Mouse (Mus musculus): ENCODE measurements around the gene Ercc6l2. TPM values are rescaled to one million over a fixed set of nuclear protein-coding genes. Genes with fewer than 3 reads are reported as not detected.
"Not testable (repeated sequence)": the region's sequence is repeated elsewhere in the genome, so short reads cannot be mapped to it uniquely, and the experiment has no call there.

The Ercc6l2 gene
- polyA plus RNA-seq, 1 experiment from 2014 or later, result 25.6 TPM

GRCm38 (mm10) chr13:63916568-63916967 is 101.5 kb downstream of the Ercc6l2 start:
- Histone ChIP-seq H3K4me3 (ENCODE audit: low read depth, low read length) (no peak overlapping the region), H3K4me2 (ENCODE audit: low read depth, low read length) (no peak overlapping the region), H3K27me3 (replicated peaks; ENCODE audit: control insufficient read depth, insufficient read depth, low read length) (no peaks in the 10 kb centered on the region), H3K9ac (ENCODE audit: low read depth, low read length) (no peak overlapping the region), H3K27ac (replicated peaks; ENCODE audit: low read depth, low read length) (peak overlapping the region; percentile 85), H3K36me3 (ENCODE audit: control insufficient read depth, insufficient read depth, low read length) (no peaks in the 10 kb centered on the region), H3K4me1 (ENCODE audit: control insufficient read depth, insufficient read depth, low read length) (peaks cover 47% of the 10 kb centered on the region), H3K9me3 (ENCODE audit: control insufficient read depth, low read length) (peaks cover 3% of the 10 kb centered on the region; the same call in 1 of the 2 replicates)
- ATAC-seq (ENCODE audit: low read depth) (no peak), DNase-seq (ENCODE audit: low spot score) (no peak)
- 86% methylated on average over 8 of the region's 8 CpGs for WGBS

DNA sequence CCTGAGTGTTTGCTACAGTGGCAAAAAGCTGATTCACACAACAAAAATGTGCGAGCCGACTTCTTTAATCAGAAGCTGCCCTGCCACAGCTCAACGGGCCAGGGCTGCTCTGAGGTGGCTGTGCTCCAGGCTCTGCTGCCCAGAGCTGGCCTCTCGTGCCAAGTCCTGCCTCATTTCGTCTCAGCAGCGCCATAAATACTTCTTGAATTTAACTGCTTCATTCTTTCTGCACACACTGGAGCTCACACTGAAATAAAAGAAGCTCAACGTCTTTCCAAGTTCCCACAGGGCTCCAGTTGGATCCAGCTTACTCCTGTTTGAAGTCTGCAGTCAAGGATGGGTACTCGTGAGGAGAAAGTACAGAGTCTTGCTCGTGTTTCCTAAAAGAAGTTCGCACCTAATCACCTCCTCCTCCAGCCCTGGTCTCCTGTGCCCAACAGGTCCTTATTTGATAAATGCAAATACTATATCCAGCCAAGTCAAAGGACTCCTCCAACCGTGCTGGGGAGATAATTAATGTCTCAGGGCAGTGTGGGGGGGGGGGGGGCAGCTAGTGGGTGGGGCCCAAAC is 102.2 kb downstream of the Ercc6l2 start:
- H3K4me1 ChIP-seq (ENCODE audit: control insufficient read depth, insufficient read depth, low read length), result peaks cover 40% of the 10 kb centered on the region
- 18% methylated on average over 11 of the region's 11 CpGs for WGBS

GRCm38 (mm10) chr13:63917776-63918621 is 103.0 kb downstream of the Ercc6l2 start:
- 10% methylated on average over 10 of the region's 11 CpGs for WGBS
- peaks cover 9% of the 10 kb centered on the region; the same call in 1 of the 2 replicates for H3K9me3 ChIP-seq (ENCODE audit: control insufficient read depth, low read length)

More for the DNA sequence above, 102.2 kb downstream of the Ercc6l2 start:
- DNase-seq (ENCODE audit: low spot score) (peak; percentile 90), ATAC-seq (ENCODE audit: low read depth) (peak; percentile 86)
- peaks cover 9% of the 10 kb centered on the region; the same call in 1 of the 2 replicates for H3K9me3 ChIP-seq (ENCODE audit: control insufficient read depth, low read length)
- no peak overlapping the region for H3K4me3 ChIP-seq (ENCODE audit: low read depth, low read length)
- peak overlapping the region; percentile 29 for H3K4me2 ChIP-seq (ENCODE audit: low read depth, low read length)
- no peaks in the 10 kb centered on the region for H3K36me3 ChIP-seq (ENCODE audit: control insufficient read depth, insufficient read depth, low read length)
- H3K27ac ChIP-seq (replicated peaks; ENCODE audit: low read depth, low read length), result peak overlapping the region; percentile 85
- 0 out of 2 replicates have a peak overlapping the region, but pooled peaks have one; percentile 28 for H3K9ac ChIP-seq (ENCODE audit: low read depth, low read length)
- no peaks in the 10 kb centered on the region for H3K27me3 ChIP-seq (replicated peaks; ENCODE audit: control insufficient read depth, insufficient read depth, low read length)

GRCm38 (mm10) chr13:63918733-63919422 is 103.8 kb downstream of the Ercc6l2 start:
- no peak overlapping the region for H3K4me3 ChIP-seq (ENCODE audit: low read depth, low read length)
- peak overlapping the region; percentile 27 for H3K4me2 ChIP-seq (ENCODE audit: low read depth, low read length)
- H3K27ac ChIP-seq (replicated peaks; ENCODE audit: low read depth, low read length), result peak overlapping the region; percentile 85
- peaks cover 40% of the 10 kb centered on the region for H3K4me1 ChIP-seq (ENCODE audit: control insufficient read depth, insufficient read depth, low read length)
- 34% methylated on average over 15 of the region's 18 CpGs for WGBS
- H3K27me3 ChIP-seq (replicated peaks; ENCODE audit: control insufficient read depth, insufficient read depth, low read length), result no peaks in the 10 kb centered on the region
- H3K36me3 ChIP-seq (ENCODE audit: control insufficient read depth, insufficient read depth, low read length), result no peaks in the 10 kb centered on the region
- ATAC-seq (ENCODE audit: low read depth), result peak; percentile 24; the same call in 1 of the 2 replicates
- H3K9me3 ChIP-seq (ENCODE audit: control insufficient read depth, low read length), result peaks cover 9% of the 10 kb centered on the region; the same call in 1 of the 2 replicates
- H3K9ac ChIP-seq (ENCODE audit: low read depth, low read length), result peak overlapping the region; percentile 46
- DNase-seq (ENCODE audit: low spot score), result peak; percentile 50

More at GRCm38 (mm10) chr13:63917776-63918621, 103.0 kb downstream of the Ercc6l2 start:
- Histone ChIP-seq H3K27ac (replicated peaks; ENCODE audit: low read depth, low read length) (peak overlapping the region; percentile 85), H3K4me1 (ENCODE audit: control insufficient read depth, insufficient read depth, low read length) (peaks cover 40% of the 10 kb centered on the region), H3K4me3 (ENCODE audit: low read depth, low read length) (no peak overlapping the region), H3K4me2 (ENCODE audit: low read depth, low read length) (peak overlapping the region; percentile 29), H3K27me3 (replicated peaks; ENCODE audit: control insufficient read depth, insufficient read depth, low read length) (no peaks in the 10 kb centered on the region), H3K36me3 (ENCODE audit: control insufficient read depth, insufficient read depth, low read length) (no peaks in the 10 kb centered on the region), H3K9ac (ENCODE audit: low read depth, low read length) (peak overlapping the region; percentile 46; the same call in 1 of the 2 replicates)
- ATAC-seq (ENCODE audit: low read depth) (peak; percentile 79), DNase-seq (ENCODE audit: low spot score) (peak; percentile 94)

GRCm38 (mm10) chr13:63924036-63924435 is 109.0 kb downstream of the Ercc6l2 start:
- not testable (repeated sequence) for ATAC-seq (ENCODE audit: low read depth); H3K36me3 ChIP-seq (ENCODE audit: control insufficient read depth, insufficient read depth, low read length); H3K9ac ChIP-seq (ENCODE audit: low read depth, low read length); H3K27me3 ChIP-seq (replicated peaks; ENCODE audit: control insufficient read depth, insufficient read depth, low read length); H3K27ac ChIP-seq (replicated peaks; ENCODE audit: low read depth, low read length); DNase-seq (ENCODE audit: low spot score); H3K4me3 ChIP-seq (ENCODE audit: low read depth, low read length); H3K4me1 ChIP-seq (ENCODE audit: control insufficient read depth, insufficient read depth, low read length); H3K4me2 ChIP-seq (ENCODE audit: low read depth, low read length); H3K9me3 ChIP-seq (ENCODE audit: control insufficient read depth, low read length)
- WGBS, result 86% methylated on average over 1 of the region's 6 CpGs

DNA sequence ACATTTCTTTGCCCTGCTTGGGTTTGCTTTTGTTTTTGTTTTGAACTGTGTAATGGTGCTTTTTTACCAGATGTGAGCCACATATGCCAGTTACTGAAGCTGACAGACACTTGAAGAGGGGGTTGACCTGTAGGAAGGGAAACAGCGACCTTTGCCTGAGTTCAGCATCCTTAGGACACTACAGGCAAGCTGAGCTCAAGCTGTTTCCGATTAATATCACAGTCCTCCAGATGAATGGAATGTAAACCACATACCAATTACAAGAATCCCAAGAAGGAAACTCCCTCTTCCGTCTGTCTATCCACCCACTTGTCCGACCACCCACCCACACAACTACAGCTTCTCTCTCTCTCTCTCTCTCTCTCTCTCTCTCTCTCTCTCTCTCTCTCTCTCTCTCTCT is 112.3 kb downstream of the Ercc6l2 start:
- Histone ChIP-seq H3K4me1 (ENCODE audit: control insufficient read depth, insufficient read depth, low read length) (no peaks in the 10 kb centered on the region; the same call in 1 of the 2 replicates), H3K9ac (ENCODE audit: low read depth, low read length) (no peak overlapping the region), H3K4me3 (ENCODE audit: low read depth, low read length) (no peak overlapping the region), H3K27me3 (replicated peaks; ENCODE audit: control insufficient read depth, insufficient read depth, low read length) (no peaks in the 10 kb centered on the region), H3K27ac (replicated peaks; ENCODE audit: low read depth, low read length) (no peak overlapping the region), H3K4me2 (ENCODE audit: low read depth, low read length) (no peak overlapping the region), H3K9me3 (ENCODE audit: control insufficient read depth, low read length) (no peaks in the 10 kb centered on the region), H3K36me3 (ENCODE audit: control insufficient read depth, insufficient read depth, low read length) (no peaks in the 10 kb centered on the region)
- peak; percentile 62 for DNase-seq (ENCODE audit: low spot score)
- ATAC-seq (ENCODE audit: low read depth), result 0 out of 2 replicates have a peak, but pooled peaks have one; percentile 38
- WGBS, result 15% methylated on average over 4 of the region's 4 CpGs

GRCm38 (mm10) chr13:63929351-63929750 is 114.3 kb downstream of the Ercc6l2 start:
- no peaks in the 10 kb centered on the region; the same call in 1 of the 2 replicates for H3K4me1 ChIP-seq (ENCODE audit: control insufficient read depth, insufficient read depth, low read length)
- H3K9ac ChIP-seq (ENCODE audit: low read depth, low read length), result no peak overlapping the region
- H3K4me3 ChIP-seq (ENCODE audit: low read depth, low read length), result no peak overlapping the region
- DNase-seq (ENCODE audit: low spot score) (peak; percentile 83), ATAC-seq (ENCODE audit: low read depth) (peak; percentile 82)
- H3K27me3 ChIP-seq (replicated peaks; ENCODE audit: control insufficient read depth, insufficient read depth, low read length), result no peaks in the 10 kb centered on the region
- no peaks in the 10 kb centered on the region for H3K36me3 ChIP-seq (ENCODE audit: control insufficient read depth, insufficient read depth, low read length)
- no peak overlapping the region for H3K27ac ChIP-seq (replicated peaks; ENCODE audit: low read depth, low read length)
- WGBS, result 19% methylated on average over 1 of the region's 1 CpGs
- no peak overlapping the region for H3K4me2 ChIP-seq (ENCODE audit: low read depth, low read length)
- no peaks in the 10 kb centered on the region for H3K9me3 ChIP-seq (ENCODE audit: control insufficient read depth, low read length)

DNA sequence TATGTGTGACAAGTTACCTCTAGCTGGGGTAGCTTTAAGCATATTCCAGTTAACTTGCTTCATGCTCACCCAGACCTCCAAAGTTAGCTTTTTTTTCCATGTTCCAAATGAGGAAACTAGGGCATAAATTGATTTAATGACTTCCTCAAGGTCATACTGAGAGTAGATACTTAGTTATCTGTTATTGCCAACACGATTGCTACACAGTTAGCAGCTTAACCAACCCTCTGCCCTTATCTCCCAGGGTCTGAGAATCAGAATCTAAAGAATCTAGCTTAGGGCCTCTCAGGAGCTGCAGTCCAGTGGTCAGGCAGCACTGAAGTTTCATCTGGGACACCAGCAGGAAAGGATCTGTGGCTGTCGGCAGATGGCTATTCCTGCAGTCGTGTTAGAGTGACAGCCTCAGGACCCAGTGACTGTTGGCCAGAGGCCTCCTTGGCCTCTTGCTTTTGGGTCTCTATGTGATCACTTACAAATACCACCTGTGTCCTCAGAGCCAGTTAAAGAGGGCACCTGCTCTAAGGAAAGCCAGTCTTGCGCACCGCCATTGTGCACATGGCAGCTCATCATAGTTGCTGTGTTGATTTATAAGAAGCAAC is 115.0 kb downstream of the Ercc6l2 start:
- no peak for DNase-seq (ENCODE audit: low spot score)
- Histone ChIP-seq H3K4me2 (ENCODE audit: low read depth, low read length) (no peak overlapping the region), H3K9me3 (ENCODE audit: control insufficient read depth, low read length) (no peaks in the 10 kb centered on the region), H3K4me1 (ENCODE audit: control insufficient read depth, insufficient read depth, low read length) (no peaks in the 10 kb centered on the region; the same call in 1 of the 2 replicates), H3K9ac (ENCODE audit: low read depth, low read length) (no peak overlapping the region), H3K27me3 (replicated peaks; ENCODE audit: control insufficient read depth, insufficient read depth, low read length) (no peaks in the 10 kb centered on the region), H3K27ac (replicated peaks; ENCODE audit: low read depth, low read length) (no peak overlapping the region), H3K4me3 (ENCODE audit: low read depth, low read length) (no peak overlapping the region), H3K36me3 (ENCODE audit: control insufficient read depth, insufficient read depth, low read length) (no peaks in the 10 kb centered on the region)
- 64% methylated on average over 5 of the region's 5 CpGs for WGBS
- ATAC-seq (ENCODE audit: low read depth), result no peak
